Mouse (Mus musculus) retina, postnatal 7 days (tissue): Measurements from ENCODE around the gene Fnip1.

Experiments
- DNase-seq: peaks from one replicate; pipeline ENCODE4 v3.0.0-alpha.2; 2012; ENCODE audit warnings: low read depth, low spot score

Gene Fnip1

GRCm38 (mm10) chr11:54456875-54457274 lies 18.9 kb downstream of the Fnip1 start:
- no peak for DNase-seq

GRCm38 (mm10) chr11:54458168-54458567 lies 20.2 kb downstream of the Fnip1 start:
- DNase-seq: no peak

GRCm38 (mm10) chr11:54464557-54465244 lies 26.7 kb downstream of the Fnip1 start:
- DNase-seq: no peak

GRCm38 (mm10) chr11:54472231-54472630 lies 34.2 kb downstream of the Fnip1 start:
- no peak for DNase-seq

GRCm38 (mm10) chr11:54478414-54478813 lies 40.4 kb downstream of the Fnip1 start:
- DNase-seq: no peak

GRCm38 (mm10) chr11:54486041-54486440 lies 48.0 kb downstream of the Fnip1 start:
- no peak for DNase-seq

- DNase-seq: no peak
Measured at GRCm38 (mm10) chr11:54491946-54492558, 54.1 kb downstream of the Fnip1 start.

GRCm38 (mm10) chr11:54492559-54492958 lies 54.6 kb downstream of the Fnip1 start:
- no peak for DNase-seq

GRCm38 (mm10) chr11:54499838-54500237 lies 61.8 kb downstream of the Fnip1 start:
- DNase-seq: no peak

GRCm38 (mm10) chr11:54502546-54503245 lies 64.7 kb downstream of the Fnip1 start:
- DNase-seq: no peak

GRCm38 (mm10) chr11:54513584-54513983 lies 75.6 kb downstream of the Fnip1 start:
- no peak for DNase-seq

- DNase-seq: no peak
Measured at GRCm38 (mm10) chr11:54521927-54522528, 84.0 kb downstream of the Fnip1 start.

- peak; percentile 99 for DNase-seq
Measured at GRCm38 (mm10) chr11:54522529-54523430, 84.8 kb downstream of the Fnip1 start, which contains the start of gene Rapgef6. Rapgef6 (plus strand) TSS chr11:54522847.

GRCm38 (mm10) chr11:54523431-54524001 lies 85.5 kb downstream of the Fnip1 start:
- no peak for DNase-seq

GRCm38 (mm10) chr11:54528002-54528401 lies 90.0 kb downstream of the Fnip1 start:
- no peak for DNase-seq

GRCm38 (mm10) chr11:54530391-54530790 lies 92.4 kb downstream of the Fnip1 start:
- DNase-seq: no peak

- no peak for DNase-seq
Measured at GRCm38 (mm10) chr11:54530916-54531315, 92.9 kb downstream of the Fnip1 start.

- DNase-seq: no peak
Measured at GRCm38 (mm10) chr11:54533834-54534233, 95.8 kb downstream of the Fnip1 start.

- DNase-seq: peak; percentile 24
Measured at GRCm38 (mm10) chr11:54534871-54535270, 96.9 kb downstream of the Fnip1 start.

GRCm38 (mm10) chr11:54539031-54539430 lies 101.0 kb downstream of the Fnip1 start:
- no peak for DNase-seq

GRCm38 (mm10) chr11:54539486-54539885 lies 101.5 kb downstream of the Fnip1 start:
- DNase-seq: no peak
